Mouse (Mus musculus) effector memory CD4-positive, alpha-beta T cell, adult 5 months (primary cell): Measurements from ENCODE around the gene Olfr1412. TPM values are rescaled to one million over a fixed set of nuclear protein-coding genes. Genes with fewer than 3 reads are reported as not detected.

Experiments used
- polyA plus RNA-seq: library from polyadenylated mRNA; unstranded; fragments of 100-300 nt; shearing (Covaris generic); gene quantifications from one replicate; pipeline ENCODE4 v1.2.1, GENCODE M21; 2017

Olfr1412 gene
- not detected for polyA plus RNA-seq

GRCm38 (mm10) chr1:92585479-92585878 lies at the start of gene Olfr1412:
Olfr1412 (plus strand) TSS chr1:92585779.

GRCm38 (mm10) chr1:92571022-92571421 lies 14.6 kb upstream of the Olfr1412 start, which contains the start of gene Olfr1413:
Olfr1413 (plus strand) TSS chr1:92571322.

GRCm38 (mm10) chr1:92594111-92594510 lies 8.5 kb downstream of the Olfr1412 start, which contains the start of gene Olfr1411:
Olfr1411 (plus strand) TSS chr1:92594411.

GRCm38 (mm10) chr1:92605482-92605881 lies 19.9 kb downstream of the Olfr1412 start, which contains the start of gene Olfr1410:
Olfr1410 (plus strand) TSS chr1:92605782.

GRCm38 (mm10) chr1:92617488-92617887 lies 31.9 kb downstream of the Olfr1412 start, which contains the start of gene Olfr12:
Olfr12 (plus strand) TSS chr1:92617788.

Other genes starting within 250 kb of the Olfr1412 start
- gene Ndufa10, start 111.9 kb upstream of the Olfr1412 start, polyA plus RNA-seq, result 141 TPM
- gene Olfr1416, start 100.7 kb upstream of the Olfr1412 start, polyA plus RNA-seq, result not detected
- not detected for gene Olfr1415, start 89.7 kb upstream of the Olfr1412 start, polyA plus RNA-seq
- not detected for gene Olfr1414, start 67.1 kb upstream of the Olfr1412 start, polyA plus RNA-seq
- not detected for gene Olfr1413, start 14.5 kb upstream of the Olfr1412 start, polyA plus RNA-seq
- gene Olfr1411, start 8.6 kb downstream of the Olfr1412 start, polyA plus RNA-seq, result not detected
- not detected for gene Olfr1410, start 20.0 kb downstream of the Olfr1412 start, polyA plus RNA-seq
- gene Olfr12, start 32.0 kb downstream of the Olfr1412 start, polyA plus RNA-seq, result not detected
- gene Cops9, start 56.2 kb downstream of the Olfr1412 start, polyA plus RNA-seq, result 136 TPM
- gene Otos, start 63.1 kb downstream of the Olfr1412 start, polyA plus RNA-seq, result 0.94 TPM
- 15.8 TPM for gene Gpc1, start 245.9 kb downstream of the Olfr1412 start, polyA plus RNA-seq